Mouse (Mus musculus): ENCODE data around the gene Grn.

The Grn gene

DNA sequence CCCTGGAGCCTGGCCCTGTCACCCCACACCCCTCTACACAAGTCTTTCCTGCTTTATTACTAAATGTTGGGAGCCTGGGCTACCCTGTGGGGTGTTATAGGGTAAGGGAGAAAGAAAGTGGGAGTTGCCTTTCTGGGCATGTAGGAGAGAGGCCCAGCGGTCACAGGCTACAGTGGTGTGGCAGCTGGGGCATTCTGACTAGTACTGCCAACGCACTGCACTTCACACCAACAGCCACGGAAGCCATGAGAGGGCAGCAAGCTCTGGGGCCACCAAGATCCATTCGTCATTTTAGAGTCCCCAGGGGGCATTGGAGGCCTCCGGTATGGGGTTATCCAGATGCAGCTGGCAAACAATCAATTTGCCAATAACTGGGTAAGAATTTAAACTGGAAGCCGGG, 12.0 kb downstream of the Grn start:
- no peak for DNase-seq (ENCODE audit: low spot score in 2 of 2)

DNA sequence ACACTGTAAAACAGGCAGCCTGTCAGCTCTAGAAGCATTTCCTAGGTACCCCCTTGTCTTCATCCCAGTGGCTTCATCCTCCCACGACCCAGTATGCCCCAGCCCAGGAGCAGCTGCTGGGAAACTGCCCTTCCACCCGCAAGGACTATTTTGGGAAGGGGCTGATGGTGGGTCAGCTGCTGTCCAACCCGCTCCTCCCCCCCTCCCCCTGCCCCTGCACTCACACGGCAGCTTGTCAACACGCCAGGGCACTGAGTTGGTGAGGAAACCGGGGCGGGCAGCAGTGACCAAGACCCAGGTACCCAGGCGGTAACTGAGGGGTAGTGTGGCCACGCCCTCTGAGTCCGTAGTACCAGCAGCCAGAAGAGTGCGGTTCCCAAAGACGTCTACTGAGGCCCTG, 13.6 kb downstream of the Grn start:
- DNase-seq (ENCODE audit: low spot score in 2 of 2): no peak

DNA sequence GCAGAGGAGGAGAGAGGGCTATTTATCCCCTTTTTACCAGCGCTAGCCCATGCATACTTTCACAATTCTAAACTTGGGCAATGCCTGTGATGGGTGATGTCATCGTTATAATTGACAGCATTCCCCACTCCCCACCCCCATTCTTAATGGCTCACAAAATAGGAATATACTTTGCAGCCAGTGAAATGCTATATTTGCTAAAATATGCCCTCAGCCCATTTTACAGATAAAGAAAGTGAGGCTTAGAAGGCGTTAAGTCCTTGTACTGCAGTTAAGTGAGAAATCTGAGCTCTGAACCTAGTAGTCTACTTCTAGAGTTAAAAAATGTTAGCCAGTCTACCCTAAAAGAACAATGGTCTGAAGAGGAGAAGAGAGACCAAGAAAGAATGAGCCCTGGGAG, 14.2 kb downstream of the Grn start:
- no peak for DNase-seq (ENCODE audit: low spot score in 2 of 2)

DNA sequence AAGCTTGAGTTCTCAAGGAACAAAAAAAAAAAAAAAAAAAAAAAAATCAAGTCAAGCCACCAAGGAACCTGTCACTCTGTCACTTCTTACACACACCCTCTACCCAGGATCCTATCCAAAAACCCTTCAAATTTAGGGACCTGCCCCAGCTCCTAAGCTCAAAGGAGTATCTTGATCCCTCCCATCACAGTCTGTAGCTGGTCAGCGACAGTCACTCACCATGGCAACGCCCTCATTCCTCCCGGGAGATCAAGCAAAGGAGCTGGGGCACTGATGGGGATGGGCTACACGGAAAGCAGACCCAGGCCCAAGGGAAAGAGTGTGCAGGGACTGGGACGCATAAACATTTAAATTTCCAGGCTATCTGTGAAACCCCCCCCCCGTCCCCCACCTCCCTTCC, 14.7 kb downstream of the Grn start:
- DNase-seq (ENCODE audit: low spot score in 2 of 2): no peak

DNA sequence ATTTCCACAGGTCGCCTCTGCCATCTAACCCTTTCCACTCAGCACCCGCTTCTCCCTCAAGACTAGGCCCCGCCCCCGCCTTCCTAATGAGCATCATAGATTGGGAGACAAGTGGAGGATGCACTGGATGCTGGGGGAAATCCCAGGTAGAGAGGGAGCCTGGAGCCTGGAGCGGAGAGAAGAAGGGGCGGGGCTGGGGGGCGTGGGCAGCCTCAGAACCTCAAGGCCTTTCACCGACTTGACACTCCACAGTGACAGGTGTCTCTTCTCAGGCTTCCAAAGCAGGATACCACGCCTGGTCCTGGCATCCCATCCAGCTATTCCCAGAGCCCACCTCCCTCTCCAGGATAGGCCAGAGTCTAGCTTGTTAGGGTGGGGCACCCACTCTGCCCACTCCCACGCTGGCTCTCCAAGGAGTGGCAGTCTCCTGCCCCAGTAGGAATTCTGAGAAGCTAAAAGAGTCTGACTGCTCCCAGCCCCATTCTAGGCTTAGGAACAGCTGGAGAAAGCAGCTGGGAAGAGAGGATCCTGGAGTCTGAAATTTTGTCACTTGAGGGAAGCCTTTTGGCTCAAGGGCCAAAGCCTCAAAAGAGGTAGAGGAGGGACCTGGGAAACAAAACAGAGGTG, 15.3 kb downstream of the Grn start:
- DNase-seq (ENCODE audit: low spot score in 2 of 2): no peak

DNA sequence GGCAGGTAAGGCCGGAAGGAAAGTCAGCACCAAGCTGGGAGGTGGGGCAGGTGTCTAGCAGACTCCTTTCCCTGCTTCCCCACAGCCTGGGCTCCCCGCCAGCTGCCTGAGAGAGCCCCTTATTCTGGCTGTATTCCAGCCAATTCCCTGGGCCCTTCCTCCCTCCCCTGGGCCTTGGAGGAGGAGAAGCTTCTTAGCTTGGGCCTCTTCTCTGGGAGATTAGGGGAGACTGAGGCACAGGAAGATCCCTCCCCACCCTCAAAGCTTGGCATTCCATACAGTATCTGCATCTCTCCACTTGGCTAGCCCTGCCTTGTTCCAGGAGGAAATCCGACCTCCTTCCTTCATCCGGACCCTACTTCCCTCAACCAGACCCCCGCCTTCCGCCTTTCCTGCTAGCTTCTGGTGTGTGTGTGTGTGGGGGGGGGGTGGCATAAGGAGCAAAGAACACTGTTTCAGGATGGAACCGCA, 15.8 kb downstream of the Grn start:
- DNase-seq (ENCODE audit: low spot score in 2 of 2): no peak

DNA sequence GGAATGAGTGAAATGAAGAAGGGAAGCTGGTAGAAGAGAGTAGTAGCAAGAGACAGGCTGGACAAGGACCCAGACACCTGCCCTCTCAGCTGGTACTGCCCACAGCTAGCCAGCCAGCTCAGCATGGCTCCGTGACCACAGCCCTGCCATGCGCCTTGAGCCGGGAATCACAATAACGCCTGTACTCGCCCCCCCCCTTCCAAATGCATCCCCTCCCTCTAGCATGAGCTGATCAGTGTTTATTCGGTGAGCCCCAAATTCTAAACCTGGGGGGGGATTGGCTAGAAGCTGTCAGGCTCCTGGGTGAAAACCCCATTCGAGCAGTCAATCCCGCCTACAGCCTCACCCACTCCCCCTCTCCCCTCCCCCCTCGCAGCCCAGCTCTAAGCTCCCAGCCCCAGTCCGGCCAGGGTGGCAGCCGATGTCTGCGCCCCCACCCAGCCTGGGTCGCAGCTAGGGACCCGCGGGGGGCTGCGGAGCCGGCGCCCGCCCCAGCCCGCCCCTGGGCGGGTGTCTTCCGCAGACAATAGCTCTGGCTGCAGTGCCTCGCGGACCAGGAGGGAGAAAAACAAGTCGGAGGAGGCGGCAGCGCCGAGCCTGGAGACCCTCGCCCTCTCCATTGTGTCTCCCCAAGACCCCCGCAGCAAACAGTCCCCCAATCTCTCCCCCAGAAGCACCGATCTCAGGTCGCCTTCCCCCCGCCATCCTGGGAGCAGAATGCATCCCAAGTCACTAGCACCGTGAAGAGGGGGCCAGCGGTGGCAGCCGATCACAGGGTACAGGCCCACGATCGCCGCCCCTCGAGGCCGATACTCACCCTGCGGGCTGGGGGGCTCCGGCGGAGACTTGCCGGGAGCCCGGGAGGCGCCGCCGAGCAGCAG, 16.7 kb downstream of the Grn start:
- DNase-seq (ENCODE audit: low spot score in 2 of 2): no peak

DNA sequence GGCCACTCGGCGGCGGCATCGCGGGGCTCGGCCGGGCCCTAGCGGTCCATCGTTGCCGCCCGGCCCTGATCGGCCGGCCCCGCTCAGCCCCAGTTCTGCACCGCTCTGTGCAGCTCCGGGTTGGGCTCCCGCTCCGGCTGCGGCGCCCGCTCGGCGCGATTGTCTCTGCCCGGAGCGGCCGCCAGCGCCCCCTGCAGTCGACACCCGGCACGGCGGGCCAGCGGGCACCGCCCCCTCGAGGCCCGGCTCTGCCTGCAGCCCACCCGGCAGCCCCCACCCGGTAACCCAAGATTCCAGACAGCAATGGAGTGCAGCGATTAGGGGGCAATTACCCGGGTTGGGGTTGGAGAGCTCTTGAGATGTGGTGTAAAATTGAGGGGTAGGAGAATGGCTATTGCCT, 17.4 kb downstream of the Grn start, which contains the start of gene Fam171a2:
TSS of gene Fam171a2 (minus strand) at position 186 of the 400 bp plus-strand sequence.
- no peak for DNase-seq (ENCODE audit: low spot score in 2 of 2)

DNA sequence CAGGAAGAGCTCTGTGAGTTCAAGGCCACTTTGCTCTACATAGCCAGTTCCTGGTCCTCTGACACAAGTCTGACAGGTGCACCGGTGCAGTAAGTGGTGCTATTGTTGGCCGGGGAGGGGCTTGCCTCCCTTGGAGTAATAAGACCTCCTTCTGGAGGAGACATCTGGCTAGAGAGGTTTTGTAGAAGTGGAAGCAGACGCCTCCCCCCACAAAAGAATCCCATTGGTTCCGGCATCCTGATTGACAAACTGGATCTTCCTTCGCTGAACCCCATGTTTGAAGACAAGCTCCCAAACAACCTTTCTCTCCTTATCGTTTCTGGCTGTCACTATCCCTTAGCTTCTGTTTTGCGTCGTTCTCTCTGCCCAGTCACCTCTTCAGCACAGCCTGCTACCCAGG, 18.2 kb downstream of the Grn start:
- no peak for DNase-seq (ENCODE audit: low spot score in 2 of 2)

DNA sequence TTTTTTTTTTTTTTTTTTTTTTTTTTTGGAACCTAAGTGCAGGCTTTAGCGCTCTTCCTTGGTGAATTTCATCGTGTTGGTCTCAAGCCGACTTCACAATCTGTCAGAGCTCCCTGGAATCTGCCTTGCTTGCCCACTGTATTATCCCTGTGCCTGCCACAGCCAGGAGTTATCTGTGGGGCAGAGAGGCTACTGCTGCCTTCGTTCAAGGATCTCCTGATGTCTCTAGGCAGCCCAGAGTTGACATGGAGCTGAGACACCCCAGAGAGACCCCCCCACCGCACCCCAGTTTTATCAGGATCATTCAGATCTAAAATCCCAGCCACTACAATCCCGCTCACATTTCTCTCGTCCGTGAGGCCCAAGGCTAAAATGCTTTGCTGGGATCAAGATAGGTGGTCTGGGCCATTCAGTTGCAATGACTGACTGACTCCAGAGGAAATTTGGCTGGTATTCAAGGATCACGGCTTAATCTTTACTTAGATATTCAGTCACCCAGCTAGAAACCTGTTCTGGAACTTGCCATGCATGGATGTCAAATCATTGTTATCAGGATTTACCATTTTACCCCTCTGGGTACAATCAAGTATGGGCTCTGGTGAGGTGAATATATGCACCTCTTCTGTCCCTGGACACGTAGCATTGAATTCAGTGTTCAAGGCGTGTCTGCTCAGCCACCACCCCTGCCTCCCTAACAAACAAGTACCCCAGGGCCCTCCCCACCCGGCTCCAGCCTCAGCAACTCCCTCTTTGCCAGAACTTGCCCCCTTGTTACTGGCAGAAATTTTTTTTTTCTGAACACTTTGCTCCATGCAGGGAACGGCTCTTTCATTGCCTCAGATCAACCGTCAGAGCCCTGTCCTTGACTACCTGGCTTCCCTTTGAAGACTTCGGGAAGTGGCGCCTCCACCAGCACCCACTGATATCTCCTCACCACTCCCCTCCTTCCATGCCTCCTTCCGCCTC, 19.2 kb downstream of the Grn start:
- no peak for DNase-seq (ENCODE audit: low spot score in 2 of 2)

DNA sequence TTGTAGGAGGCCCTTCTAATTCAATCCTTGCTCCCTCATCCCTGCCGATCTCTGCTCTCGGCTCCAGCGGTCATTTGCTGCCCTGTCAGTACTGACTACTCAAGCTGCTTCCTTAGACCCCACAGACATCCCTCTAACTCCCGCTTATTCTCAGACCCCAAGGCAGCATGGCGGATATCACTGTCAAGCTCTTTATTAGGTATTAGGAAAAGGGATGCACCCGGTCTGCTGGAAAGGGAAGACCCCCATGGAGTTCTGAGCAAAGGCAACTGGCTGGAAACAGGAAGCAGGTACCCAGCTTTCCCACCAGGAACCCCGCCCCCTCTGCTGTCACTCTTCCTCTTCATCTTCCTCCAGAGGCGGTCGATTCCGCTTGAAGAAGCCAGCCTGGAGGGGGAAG, 23.0 kb downstream of the Grn start:
- DNase-seq (ENCODE audit: low spot score in 2 of 2): no peak

DNA sequence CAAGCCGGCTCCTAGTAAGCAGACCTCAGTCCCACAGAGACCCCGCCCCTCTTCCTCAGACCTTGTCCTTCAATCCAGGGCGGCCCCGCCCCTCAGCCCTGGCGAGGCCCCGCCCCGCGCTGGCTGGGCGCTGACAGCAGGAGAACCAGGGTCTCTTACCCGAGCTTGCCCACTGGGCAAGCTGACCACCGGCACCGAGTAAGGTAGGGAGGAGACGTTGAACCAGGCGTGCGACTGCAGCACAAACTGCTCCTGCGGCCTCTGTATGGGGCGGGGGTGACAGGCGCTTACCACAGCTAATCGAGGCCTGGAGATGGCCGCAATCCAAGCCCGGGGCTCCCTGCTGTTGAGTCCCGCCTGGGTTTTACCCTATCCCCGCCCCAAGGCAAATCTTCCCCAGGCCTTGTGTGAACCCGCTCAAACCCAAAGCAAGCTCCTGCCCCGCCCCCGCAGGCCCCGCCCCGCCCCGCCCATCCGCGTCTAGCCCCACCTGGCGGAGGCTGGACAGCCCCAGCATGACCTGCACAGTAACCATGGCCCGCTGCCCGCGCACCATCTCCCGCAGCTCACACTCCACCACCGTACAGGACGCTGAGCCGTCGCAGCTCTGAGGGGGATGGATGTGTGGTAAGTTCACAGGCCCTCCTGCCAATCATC, 25.8 kb downstream of the Grn start:
- DNase-seq (ENCODE audit: low spot score in 2 of 2): no peak

DNA sequence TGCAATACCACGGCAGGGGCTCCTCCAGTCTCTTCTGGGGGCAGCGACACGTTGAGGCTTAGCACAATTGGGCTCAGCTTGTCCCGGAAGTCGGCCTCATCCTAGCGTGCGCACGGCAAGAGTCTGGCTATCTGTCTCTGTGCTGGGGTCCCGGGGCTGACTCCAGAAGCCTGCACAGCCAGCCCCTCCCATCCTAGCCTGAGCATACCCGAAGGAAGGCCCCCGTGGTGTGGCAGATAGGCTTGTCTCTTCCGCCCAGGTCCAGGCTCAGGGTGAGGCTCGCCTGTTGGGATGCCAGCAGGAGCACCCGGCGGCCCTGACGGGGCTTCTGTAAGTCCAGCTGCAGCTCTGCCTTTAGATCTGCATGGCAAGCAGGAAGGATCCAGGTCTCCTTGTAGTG, 30.4 kb downstream of the Grn start:
- no peak for DNase-seq (ENCODE audit: low spot score in 2 of 2)

DNA sequence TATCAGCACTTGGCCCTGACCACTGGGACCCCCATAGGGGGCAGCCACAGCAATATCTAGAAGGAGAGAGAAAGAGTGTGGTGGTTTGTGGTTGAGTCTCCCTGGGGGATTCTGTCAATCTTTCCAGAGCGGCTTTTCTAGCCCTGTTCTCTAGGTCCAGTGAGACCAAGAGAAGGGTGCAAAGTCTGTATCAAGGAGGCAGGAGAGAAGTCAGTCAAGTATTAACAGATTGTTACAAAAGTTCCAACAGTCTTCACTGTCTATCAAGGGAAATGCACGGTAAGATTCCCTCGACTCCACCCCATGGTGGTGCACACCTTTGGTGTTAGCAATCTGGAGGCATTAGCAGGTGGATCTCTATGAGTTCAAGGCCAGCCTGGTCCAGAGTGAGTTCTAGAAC, 31.6 kb downstream of the Grn start:
- DNase-seq (ENCODE audit: low spot score in 2 of 2): no peak

DNA sequence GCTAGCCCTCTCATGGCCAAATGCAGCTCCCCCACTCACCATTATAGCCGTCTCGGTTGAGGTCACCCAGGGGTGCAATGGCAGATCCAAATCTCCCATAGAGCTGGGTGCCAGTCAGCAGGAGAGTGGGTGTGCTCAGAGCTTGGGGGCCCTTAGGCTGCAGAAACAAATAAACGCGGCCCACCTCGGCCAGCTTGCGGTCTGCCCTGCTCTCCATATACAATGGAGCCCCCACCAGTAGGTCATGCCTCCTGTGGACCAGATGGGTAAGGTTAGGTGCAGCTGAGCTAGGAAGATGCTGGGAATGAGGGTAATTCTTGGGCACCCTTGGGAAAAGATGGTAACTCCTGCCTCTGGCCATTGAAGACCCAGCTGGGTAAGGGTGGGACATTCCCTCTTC, 34.8 kb downstream of the Grn start:
- no peak for DNase-seq (ENCODE audit: low spot score in 2 of 2)

DNA sequence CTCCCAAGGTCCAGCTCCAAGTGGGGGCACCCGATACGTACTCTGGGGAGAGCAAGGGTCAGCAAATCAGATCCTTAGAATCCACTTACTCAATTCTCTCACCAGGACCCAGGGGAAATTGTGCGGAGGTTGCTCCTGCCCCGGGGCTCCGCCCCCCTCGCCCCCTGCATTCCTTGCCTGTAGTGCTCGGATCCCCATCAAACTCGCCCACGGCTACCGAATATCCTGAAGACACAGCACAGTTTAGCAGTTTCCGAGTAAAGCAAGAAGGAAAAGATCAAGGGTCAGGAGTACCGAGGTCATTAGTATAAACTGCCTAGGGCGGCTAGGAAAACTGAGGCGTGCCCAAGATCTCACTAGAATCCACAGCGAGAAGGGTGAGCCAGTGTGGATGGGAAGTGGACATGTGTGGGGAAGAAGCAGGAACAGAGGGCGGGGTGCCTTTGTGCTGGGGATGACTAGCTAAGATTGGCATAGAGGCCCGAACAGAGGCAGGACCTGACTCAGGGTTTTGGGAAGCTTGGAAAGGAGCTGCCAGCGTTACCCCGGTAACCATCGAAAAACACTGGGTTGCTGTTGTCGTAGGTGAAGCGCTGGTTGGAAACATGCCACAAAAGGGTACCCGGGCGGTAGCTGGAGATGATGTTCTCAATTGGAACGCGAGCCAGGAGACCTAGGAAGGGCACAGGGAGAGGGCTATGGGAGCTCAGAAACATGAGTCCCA, 35.8 kb downstream of the Grn start:
- peak in 1 of 2 experiments; percentile 66 for DNase-seq (ENCODE audit: low spot score in 2 of 2)

DNA sequence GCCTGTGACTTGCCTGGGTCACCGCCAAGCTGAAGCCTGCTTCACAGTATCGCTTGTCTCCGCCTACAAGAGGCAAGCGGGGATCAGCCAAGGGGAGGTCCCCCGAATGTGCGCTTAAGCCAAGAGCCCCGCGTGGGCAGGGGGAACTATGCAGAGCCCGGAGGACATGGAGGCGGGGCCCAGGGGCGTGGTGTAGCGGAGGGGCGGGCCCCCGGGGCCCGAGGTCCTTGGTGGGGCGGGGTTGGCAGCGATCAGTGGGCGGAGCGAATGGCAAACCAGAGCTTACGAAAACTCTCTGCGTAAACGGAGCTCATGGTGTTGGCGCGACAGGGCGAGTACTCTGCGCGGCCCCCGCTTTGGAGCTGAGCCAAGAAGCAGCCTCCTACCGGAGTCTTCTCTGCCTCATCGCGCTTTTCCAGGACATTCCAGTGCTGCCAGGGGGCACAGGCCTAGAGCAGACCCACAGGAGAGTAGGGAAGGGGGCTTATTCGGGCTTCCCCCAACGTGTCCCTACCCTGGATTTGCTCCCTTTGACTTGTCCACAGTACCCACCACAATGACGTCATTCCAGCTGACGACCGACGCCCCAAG, 37.0 kb downstream of the Grn start:
- DNase-seq (ENCODE audit: low spot score in 2 of 2): peak; percentile 91 to 92

DNA sequence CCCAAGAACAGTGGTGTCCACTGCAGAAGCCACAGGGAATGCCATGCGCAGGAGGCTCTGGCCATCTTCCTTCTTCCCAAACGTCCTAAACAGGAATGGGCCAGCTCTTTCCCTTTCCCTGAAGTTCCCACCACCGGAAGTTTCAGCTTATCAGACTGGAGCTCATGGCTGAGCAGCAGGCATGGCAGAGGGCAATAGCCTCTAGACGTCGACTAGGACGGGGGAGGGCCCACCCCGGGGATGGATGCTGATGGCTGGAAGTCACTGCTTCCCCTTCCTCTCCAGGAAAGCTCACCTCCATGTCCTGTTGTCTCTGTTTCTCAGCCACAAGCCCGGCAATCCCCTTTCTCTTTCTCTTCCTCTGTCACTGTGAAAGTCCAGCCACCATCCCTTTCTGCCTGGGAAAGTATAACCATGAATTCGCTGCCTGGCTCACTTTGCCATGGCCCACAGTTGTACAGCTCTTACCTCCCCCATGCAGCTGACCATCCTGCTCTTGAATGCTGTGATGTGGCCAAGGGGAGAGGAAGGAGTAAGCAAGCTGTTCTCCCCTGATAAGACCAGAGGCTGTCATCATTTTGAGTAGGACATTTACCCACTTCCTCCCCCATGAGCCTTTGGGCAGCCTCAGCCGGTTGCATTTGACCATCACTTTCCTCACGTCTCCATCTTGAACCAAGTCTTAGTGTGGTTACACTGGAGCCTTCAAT, 39.7 kb downstream of the Grn start, which contains the start of gene Itga2b:
TSS of gene Itga2b (minus strand) at position 475 of the 710 bp plus-strand sequence.
- DNase-seq (ENCODE audit: low spot score in 2 of 2): no peak

DNA sequence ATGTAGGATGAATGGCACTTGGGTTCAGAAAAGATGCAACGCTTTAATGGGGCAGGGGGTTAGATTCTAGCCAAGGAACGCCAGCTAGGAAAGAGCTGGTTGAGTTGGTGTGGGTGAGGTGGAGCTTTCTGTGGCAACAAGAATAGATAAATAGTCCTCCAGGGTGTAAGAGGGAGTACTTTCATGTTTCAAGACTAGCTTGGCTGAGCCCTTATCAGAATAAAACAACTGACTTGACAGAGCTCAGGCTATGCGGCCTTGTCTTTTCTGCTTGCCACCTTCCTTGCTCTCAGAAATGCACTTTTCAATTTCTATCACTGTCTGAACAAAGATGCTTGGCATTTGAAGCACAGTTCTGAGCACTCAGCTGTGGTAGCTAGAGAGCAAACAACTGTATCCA, 44.9 kb downstream of the Grn start:
- DNase-seq (ENCODE audit: low spot score in 2 of 2): no peak

DNA sequence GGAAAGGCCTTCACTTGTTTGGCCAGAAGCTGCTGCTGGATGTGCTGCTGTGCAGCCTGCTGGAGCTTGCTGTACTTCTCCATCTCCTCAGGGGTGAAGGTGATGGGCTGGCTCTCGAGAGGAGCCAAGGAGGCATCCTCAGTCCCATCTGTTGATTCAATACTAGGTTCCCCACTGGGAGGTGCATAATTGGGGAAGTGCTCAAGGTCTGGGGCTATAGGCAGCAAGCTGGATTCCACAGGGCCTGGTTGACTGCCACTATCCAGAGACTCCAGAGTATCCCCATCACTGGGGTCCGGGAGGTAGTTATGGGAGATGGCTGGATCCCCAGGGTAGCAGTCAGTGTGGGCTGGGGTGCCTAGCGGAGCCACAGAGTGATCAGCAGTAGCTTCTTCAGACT, 48.6 kb downstream of the Grn start:
- DNase-seq (ENCODE audit: low spot score in 2 of 2): no peak

Data from right cerebral cortex, postnatal 36 days (tissue).